Mouse (Mus musculus) ovary, postnatal 10 days (tissue): ENCODE data around the gene Chga.

Source experiments
- DNase-seq: peaks from one replicate; pipeline ENCODE4 v3.0.0; 2022; ENCODE audit warnings: low spot score

Gene Chga

GRCm38 (mm10) chr12:102599801-102600200 lies 45.0 kb downstream of the Chga start:
- DNase-seq: no peak

GRCm38 (mm10) chr12:102600345-102600744 lies 45.6 kb downstream of the Chga start:
- no peak for DNase-seq

- DNase-seq: no peak
Measured at GRCm38 (mm10) chr12:102601847-102602246, 47.1 kb downstream of the Chga start.

- no peak for DNase-seq
Measured at GRCm38 (mm10) chr12:102602255-102603041, 47.7 kb downstream of the Chga start.

GRCm38 (mm10) chr12:102605607-102606006 lies 50.8 kb downstream of the Chga start:
- DNase-seq: no peak

GRCm38 (mm10) chr12:102607066-102607465 lies 52.3 kb downstream of the Chga start:
- no peak for DNase-seq

GRCm38 (mm10) chr12:102607808-102608517 lies 53.2 kb downstream of the Chga start:
- no peak for DNase-seq

GRCm38 (mm10) chr12:102610927-102611326 lies 56.2 kb downstream of the Chga start:
- DNase-seq: no peak

GRCm38 (mm10) chr12:102612431-102612830 lies 57.7 kb downstream of the Chga start:
- DNase-seq: no peak

- DNase-seq: no peak
Measured at GRCm38 (mm10) chr12:102613411-102613810, 58.6 kb downstream of the Chga start.
